Mouse (Mus musculus) liver, embryonic 14.5 days (tissue): ENCODE data around the gene Rbm47. TPM values are rescaled to one million over a fixed set of nuclear protein-coding genes. Genes with fewer than 3 reads are reported as not detected.

Experiments
- ATAC-seq: fragments of 200-750 bp; cut with Nextera tagmentation; 2 replicates; pipeline ENCODE4 v1.8.0; 2017; ENCODE audit warnings: moderate number of reproducible peaks, mild to moderate bottlenecking, moderate library complexity; ENCODE audit not compliant: insufficient read depth
- DNase-seq, 3 experiments: peaks; one replicate each; pipeline ENCODE4 v3.0.0-alpha.2; 2012 to 2013; ENCODE audit warnings: low read depth in 3 of 3, low spot score in 3 of 3
- H3K27ac ChIP-seq: fragments of 300-500 bp; sonication (generic); 2 replicates; pipeline ENCODE4 v1.5.1; 2014; ENCODE audit warnings: moderate library complexity, mild to moderate bottlenecking, control low read depth, inconsistent platforms
- H3K27me3 ChIP-seq: fragments of 300-500 bp; sonication (generic); 2 replicates; pipeline ENCODE4 v1.6.1; 2014; ENCODE audit warnings: mild to moderate bottlenecking, low read length, moderate library complexity; ENCODE audit not compliant: control insufficient read depth, insufficient read depth
- H3K36me3 ChIP-seq: fragments of 300-500 bp; sonication (generic); replicated peaks from 2 replicates; pipeline ENCODE4 v1.6.1; 2014; ENCODE audit warnings: low read depth; ENCODE audit not compliant: control insufficient read depth, insufficient read depth
- H3K4me1 ChIP-seq, 2 experiments: fragments of 200-500 bp in 1 of 2; fragments of 300-500 bp in 1 of 2; sonication (generic) in 1 of 2; replicated peaks; 2 replicates each; pipeline ENCODE4 v1.6.1; 2012 to 2014; ENCODE audit warnings: antibody characterized with exemption in 1 of 2, inconsistent platforms in 1 of 2, low read length in 1 of 2; ENCODE audit not compliant: control insufficient read depth in 2 of 2, insufficient read depth in 2 of 2
- H3K4me2 ChIP-seq: fragments of 300-500 bp; sonication (generic); 2 replicates; pipeline ENCODE4 v1.6.1; 2014; ENCODE audit warnings: low read depth, mild to moderate bottlenecking, control low read depth, moderate library complexity
- H3K4me3 ChIP-seq, 2 experiments: fragments of 200-500 bp in 1 of 2; fragments of 300-500 bp in 1 of 2; sonication (generic) in 1 of 2; 2 replicates each; pipeline ENCODE4 v1.5.1; 2012 to 2014; ENCODE audit warnings: low read depth in 2 of 2, low read length in 2 of 2, mild to moderate bottlenecking in 2 of 2, control low read depth in 1 of 2, inconsistent platforms in 1 of 2, moderate library complexity in 1 of 2; ENCODE audit not compliant: insufficient read depth in 1 of 2
- H3K9ac ChIP-seq: fragments of 300-500 bp; sonication (generic); replicated peaks from 2 replicates; pipeline ENCODE4 v1.6.1; 2014; ENCODE audit warnings: mild to moderate bottlenecking, control low read depth, moderate library complexity
- H3K9me3 ChIP-seq: fragments of 300-500 bp; sonication (generic); 2 replicates; pipeline ENCODE4 v1.6.1; 2016; ENCODE audit warnings: low read length, mixed read lengths; ENCODE audit not compliant: control insufficient read depth
- CTCF ChIP-seq: IDR thresholded peaks from 2 replicates; pipeline ENCODE4 v1.5.1; 2016; ENCODE audit warnings: antibody characterized with exemption, low read depth, control low read depth
- EP300 ChIP-seq: IDR thresholded peaks from 2 replicates; pipeline ENCODE4 v1.6.1; 2016; ENCODE audit warnings: antibody characterized with exemption, low read depth
- WGBS: fragments of 180-500 bp; shearing (Covaris S2); extraction: QIAGEN DNeasy Blood & Tissue Kit; methylation state at CpG from one replicate; pipeline ENCODE4 v1.1.7; 2014; ENCODE audit not compliant: insufficient replicate concordance; 5-methylcytosine and 5-hydroxymethylcytosine counted together
- polyA plus RNA-seq, 2 experiments: library from polyadenylated mRNA; depleted of rRNA in 1 of 2; stranded (reverse) in 1 of 2; unstranded in 1 of 2; fragments of >200 nt; fragmentation: Nextera tagmentation in 1 of 2; extraction: Ambion mirVana in 1 of 2; gene quantifications; 2 replicates each; pipeline versions ENCODE4 v1.2.1 to v1.2.3; 2012 to 2014

The Rbm47 gene
- polyA plus RNA-seq, 2 experiments = 3.1 to 7.7 TPM

DNA sequence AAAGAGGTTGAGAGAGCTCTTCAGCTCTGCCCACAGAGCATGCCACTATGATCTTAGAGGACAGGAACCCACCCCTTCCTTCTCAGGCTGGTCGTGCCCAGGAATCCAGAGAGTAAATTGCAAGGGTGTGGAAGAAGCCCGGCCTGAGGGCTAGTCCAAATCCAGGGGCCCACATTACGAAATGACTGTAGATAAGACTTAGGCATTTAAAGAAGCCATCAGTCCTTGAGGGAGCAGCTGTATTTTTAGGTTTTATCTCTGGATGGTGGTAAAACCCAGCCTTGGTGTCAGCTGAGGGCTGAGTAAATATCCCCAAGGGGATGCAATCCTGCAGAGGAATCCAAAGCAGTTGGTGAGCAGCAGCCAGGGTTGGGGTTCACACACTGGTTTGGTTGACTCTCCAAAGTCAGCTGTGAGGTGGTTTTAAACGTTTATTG, 6.7 kb downstream of the Rbm47 start:
- Histone ChIP-seq H3K9me3 (no peaks in the 10 kb centered on the region), H3K4me3 (no peak overlapping the region), H3K4me2 (no peak overlapping the region), H3K27ac (no peak overlapping the region), H3K36me3 (no peaks in the 10 kb centered on the region), H3K27me3 (no peaks in the 10 kb centered on the region), H3K9ac (no peak overlapping the region), H3K4me1 (peaks cover 0 to 2% of the 10 kb centered on the region in 2 experiments; a peak in 1 of 4 replicates)
- no peak for DNase-seq
- no peak for ATAC-seq
- TF ChIP-seq EP300 (no peak), CTCF (no peak)
- 30% methylated on average over 4 of the region's 4 CpGs for WGBS

DNA sequence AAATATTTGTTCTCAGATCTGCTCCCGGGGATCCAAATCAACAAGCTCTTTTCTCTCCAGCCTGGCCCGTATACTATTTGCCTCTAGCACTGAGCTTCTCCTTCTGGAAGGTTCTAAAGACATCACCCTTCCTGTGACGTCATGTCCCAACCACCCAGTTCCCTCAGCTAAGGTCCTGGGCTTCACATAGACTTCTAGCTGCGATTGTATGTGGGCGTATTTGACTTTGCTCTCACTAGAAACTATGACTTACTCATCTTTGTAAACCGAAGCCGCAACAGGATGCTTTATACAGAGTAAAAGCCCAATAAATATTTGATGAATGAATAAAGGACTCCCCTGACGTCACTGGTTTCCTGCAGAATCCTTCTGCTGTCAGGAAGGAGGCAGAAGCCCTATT, 7.2 kb downstream of the Rbm47 start:
- WGBS = 54% methylated on average over 8 of the region's 8 CpGs
- Histone ChIP-seq H3K9ac (no peak overlapping the region), H3K27me3 (no peaks in the 10 kb centered on the region), H3K27ac (no peak overlapping the region), H3K4me1 (peaks cover 0 to 2% of the 10 kb centered on the region in 2 experiments; a peak in 1 of 4 replicates), H3K4me2 (no peak overlapping the region), H3K36me3 (no peaks in the 10 kb centered on the region), H3K4me3 (no peak overlapping the region), H3K9me3 (no peaks in the 10 kb centered on the region)
- DNase-seq (no peak), ATAC-seq (no peak)
- TF ChIP-seq CTCF = no peak
- TF ChIP-seq EP300 = no peak

DNA sequence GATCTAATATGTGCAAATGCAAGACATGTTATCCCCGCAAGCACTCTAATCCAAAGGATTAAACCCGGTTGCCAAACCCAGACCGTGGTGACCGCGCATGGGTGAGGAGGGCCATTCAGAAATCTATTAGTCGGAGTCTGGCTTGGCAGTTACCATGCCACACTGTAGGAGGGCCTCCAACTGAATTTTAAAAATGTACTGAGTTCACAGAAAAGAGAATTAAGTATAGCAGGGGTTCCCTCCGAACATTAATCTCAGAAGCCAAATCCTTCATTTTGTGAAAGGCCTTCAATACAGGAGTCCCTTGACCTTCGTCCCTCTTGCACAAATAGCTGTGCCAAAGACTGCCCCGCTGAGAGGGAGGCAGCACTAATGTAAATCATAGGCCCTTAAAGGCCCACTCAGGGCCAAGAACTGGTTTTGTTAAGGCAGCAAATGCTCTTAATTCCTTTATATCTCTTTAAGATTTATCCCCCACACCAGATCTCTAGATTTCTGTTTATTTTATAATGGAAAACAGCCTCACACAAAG, 16.4 kb downstream of the Rbm47 start:
- no peak overlapping the region for H3K27ac ChIP-seq
- no peaks in the 10 kb centered on the region for H3K36me3 ChIP-seq
- H3K4me1 ChIP-seq = no peaks in the 10 kb centered on the region; a peak in 2 of 4 replicates
- TF ChIP-seq CTCF (no peak), EP300 (no peak)
- no peaks in the 10 kb centered on the region for H3K9me3 ChIP-seq
- no peak overlapping the region for H3K9ac ChIP-seq
- 73% methylated on average over 9 of the region's 9 CpGs for WGBS
- no peak overlapping the region for H3K4me2 ChIP-seq
- peaks cover 14% of the 10 kb centered on the region for H3K27me3 ChIP-seq
- ATAC-seq (no peak), DNase-seq (no peak)
- H3K4me3 ChIP-seq = no peak overlapping the region

DNA sequence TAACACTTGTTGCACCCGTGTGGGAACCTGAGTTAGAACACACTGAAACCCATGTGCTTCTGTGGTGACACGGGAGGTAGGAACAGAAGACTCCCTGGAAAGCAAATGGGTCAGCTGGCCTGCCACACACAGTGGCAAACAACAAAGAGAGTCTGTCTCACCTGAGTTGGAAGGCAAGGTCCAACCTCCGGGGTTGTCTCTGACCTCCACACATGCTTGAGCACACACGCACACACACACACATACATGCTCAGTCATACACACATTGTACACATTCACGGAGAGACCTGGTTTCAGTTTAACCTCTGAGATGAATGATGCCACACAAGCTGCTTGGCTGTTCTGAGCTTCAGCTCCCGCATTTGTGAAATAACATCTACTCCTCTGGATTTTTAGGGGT, 18.3 kb downstream of the Rbm47 start:
- Histone ChIP-seq H3K4me2 (no peak overlapping the region), H3K9ac (no peak overlapping the region), H3K27ac (no peak overlapping the region), H3K4me1 (no peaks in the 10 kb centered on the region; a peak in 2 of 4 replicates), H3K9me3 (no peaks in the 10 kb centered on the region), H3K36me3 (no peaks in the 10 kb centered on the region), H3K4me3 (no peak overlapping the region), H3K27me3 (peaks cover 33% of the 10 kb centered on the region)
- ATAC-seq = no peak
- no peak for TF ChIP-seq CTCF
- TF ChIP-seq EP300 = no peak
- WGBS = 56% methylated on average over 6 of the region's 6 CpGs
- DNase-seq = no peak

DNA sequence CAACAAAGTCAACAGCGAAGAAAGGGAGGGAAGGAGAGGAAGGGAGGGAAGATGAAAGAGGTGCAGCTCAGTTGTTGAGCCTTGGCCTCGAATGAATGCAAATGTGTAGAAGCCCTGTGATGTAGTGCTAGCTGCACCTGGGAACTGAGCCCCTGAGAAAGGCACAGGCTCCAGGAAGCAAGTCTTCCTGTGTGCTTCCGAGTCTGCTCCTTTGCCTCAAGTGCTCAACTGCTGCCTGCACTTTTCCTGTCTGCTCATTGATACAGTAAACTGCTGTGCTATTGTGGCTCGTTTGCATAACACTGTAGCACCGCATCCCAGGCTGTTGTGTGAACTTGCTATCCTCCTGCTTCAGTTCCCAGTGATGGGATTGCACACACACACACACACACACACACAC, 19.4 kb downstream of the Rbm47 start:
- Histone ChIP-seq H3K9ac (no peak overlapping the region), H3K4me1 (no peaks in the 10 kb centered on the region; a peak in 2 of 4 replicates), H3K9me3 (no peaks in the 10 kb centered on the region), H3K4me3 (no peak overlapping the region), H3K36me3 (no peaks in the 10 kb centered on the region), H3K4me2 (no peak overlapping the region), H3K27ac (no peak overlapping the region), H3K27me3 (peaks cover 38% of the 10 kb centered on the region)
- TF ChIP-seq EP300 (no peak), CTCF (no peak)
- ATAC-seq (no peak), DNase-seq (no peak)
- 17% methylated on average over 5 of the region's 5 CpGs for WGBS
